Mouse (Mus musculus): ENCODE measurements around the gene Abi3. TPM values are rescaled to one million over a fixed set of nuclear protein-coding genes. Genes with fewer than 3 reads are reported as not detected.
A peak's percentile ranks its signal among the peaks of the same experiment; 100 is the strongest.

Gene Abi3
- polyA plus RNA-seq, 1 experiment = 0.61 TPM

- H3K4me1 ChIP-seq (ENCODE audit: control insufficient read depth) = peaks cover 34% of the 10 kb centered on the region
- TF ChIP-seq GATA1 (IDR thresholded peaks at IDR 0.05; ENCODE audit: low read length) (no peak), TAL1 (IDR thresholded peaks at IDR 0.05; ENCODE audit: low read length) (no peak)
- H3K36me3 ChIP-seq (ENCODE audit: control insufficient read depth) = peaks cover 27% of the 10 kb centered on the region
- H3K27me3 ChIP-seq (ENCODE audit: control insufficient read depth) = no peaks in the 10 kb centered on the region
- peak overlapping the region; percentile 66 for H3K4me3 ChIP-seq (replicated peaks)
- peaks cover 4% of the 10 kb centered on the region for H3K9me3 ChIP-seq (ENCODE audit: control insufficient read depth, low read length)
These were observed 17.2 kb upstream of the Abi3 start for GRCm38 (mm10) chr11:95859468-95859855.

- Histone ChIP-seq H3K36me3 (ENCODE audit: control insufficient read depth) (peaks cover 27% of the 10 kb centered on the region), H3K27me3 (ENCODE audit: control insufficient read depth) (no peaks in the 10 kb centered on the region), H3K9me3 (ENCODE audit: control insufficient read depth, low read length) (peaks cover 4% of the 10 kb centered on the region), H3K4me1 (ENCODE audit: control insufficient read depth) (peaks cover 36% of the 10 kb centered on the region), H3K4me3 (replicated peaks) (peak overlapping the region; percentile 66)
- TF ChIP-seq GATA1 (IDR thresholded peaks at IDR 0.05; ENCODE audit: low read length) (no peak), TAL1 (IDR thresholded peaks at IDR 0.05; ENCODE audit: low read length) (no peak)
These were observed 16.5 kb upstream of the Abi3 start for GRCm38 (mm10) chr11:95858528-95859467.

- no peak for TF ChIP-seq TAL1 (IDR thresholded peaks at IDR 0.05; ENCODE audit: low read length)
- no peak for TF ChIP-seq GATA1 (IDR thresholded peaks at IDR 0.05; ENCODE audit: low read length)
- peaks cover 41% of the 10 kb centered on the region for H3K4me1 ChIP-seq (ENCODE audit: control insufficient read depth)
- H3K9me3 ChIP-seq (ENCODE audit: control insufficient read depth, low read length) = peaks cover 4% of the 10 kb centered on the region
- no peaks in the 10 kb centered on the region for H3K27me3 ChIP-seq (ENCODE audit: control insufficient read depth)
- H3K4me3 ChIP-seq (replicated peaks) = peak overlapping the region; percentile 66
- H3K36me3 ChIP-seq (ENCODE audit: control insufficient read depth) = peaks cover 21% of the 10 kb centered on the region
These were observed 15.6 kb upstream of the Abi3 start for GRCm38 (mm10) chr11:95857716-95858527.

DNA sequence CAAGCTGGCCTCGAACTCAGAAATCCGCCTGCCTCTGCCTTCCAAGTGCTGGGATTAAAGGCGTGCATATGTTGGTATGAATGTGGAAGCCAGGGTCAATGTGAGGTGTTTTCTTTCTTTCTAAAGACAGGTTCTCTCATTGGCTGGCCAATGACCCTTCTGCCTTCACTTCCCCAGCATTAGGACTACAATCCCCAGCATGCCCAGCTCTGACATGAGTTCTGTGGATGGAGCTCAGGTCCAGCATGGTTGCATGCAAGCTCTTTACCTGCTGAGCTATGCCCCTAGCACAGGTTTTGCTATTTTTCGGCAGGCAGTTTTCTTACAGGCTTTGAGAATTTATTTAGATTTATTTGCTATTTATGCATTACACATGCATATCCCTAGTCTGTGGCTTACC lies 15.0 kb upstream of the Abi3 start:
- H3K27me3 ChIP-seq (ENCODE audit: control insufficient read depth) = peaks cover 2% of the 10 kb centered on the region
- H3K9me3 ChIP-seq (ENCODE audit: control insufficient read depth, low read length) = peaks cover 4% of the 10 kb centered on the region
- peaks cover 15% of the 10 kb centered on the region for H3K36me3 ChIP-seq (ENCODE audit: control insufficient read depth)
- peak overlapping the region; percentile 66 for H3K4me3 ChIP-seq (replicated peaks)
- TF ChIP-seq GATA1 (IDR thresholded peaks at IDR 0.05; ENCODE audit: low read length) = no peak
- no peak for TF ChIP-seq TAL1 (IDR thresholded peaks at IDR 0.05; ENCODE audit: low read length)
- H3K4me1 ChIP-seq (ENCODE audit: control insufficient read depth) = peaks cover 41% of the 10 kb centered on the region

DNA sequence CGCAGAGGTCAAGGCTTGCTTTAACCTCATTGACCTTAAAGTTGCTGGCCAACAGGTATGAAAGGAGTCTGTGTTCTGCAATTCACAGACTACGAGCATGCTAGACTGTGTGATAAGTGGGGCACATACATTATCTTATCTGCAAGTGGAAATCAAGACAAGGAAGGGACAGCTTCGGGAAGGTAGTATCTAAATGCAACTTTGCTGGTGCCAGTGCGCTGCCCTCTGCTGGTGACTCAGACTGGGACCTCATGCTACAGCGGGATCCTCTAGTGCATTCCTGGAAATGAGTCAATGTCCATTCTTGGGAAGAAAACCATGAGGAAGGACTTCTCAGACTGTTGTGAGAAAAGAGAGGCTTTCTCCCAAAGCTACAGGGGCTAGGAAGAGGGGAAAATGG lies 11.4 kb upstream of the Abi3 start:
- peaks cover 7% of the 10 kb centered on the region for H3K27me3 ChIP-seq (ENCODE audit: control insufficient read depth)
- H3K4me3 ChIP-seq (replicated peaks) = no peak overlapping the region
- TF ChIP-seq TAL1 (IDR thresholded peaks at IDR 0.05; ENCODE audit: low read length) (no peak), GATA1 (IDR thresholded peaks at IDR 0.05; ENCODE audit: low read length) (no peak)
- H3K4me1 ChIP-seq (ENCODE audit: control insufficient read depth) = peaks cover 23% of the 10 kb centered on the region
- H3K9me3 ChIP-seq (ENCODE audit: control insufficient read depth, low read length) = peaks cover 4% of the 10 kb centered on the region
- no peaks in the 10 kb centered on the region for H3K36me3 ChIP-seq (ENCODE audit: control insufficient read depth)

DNA sequence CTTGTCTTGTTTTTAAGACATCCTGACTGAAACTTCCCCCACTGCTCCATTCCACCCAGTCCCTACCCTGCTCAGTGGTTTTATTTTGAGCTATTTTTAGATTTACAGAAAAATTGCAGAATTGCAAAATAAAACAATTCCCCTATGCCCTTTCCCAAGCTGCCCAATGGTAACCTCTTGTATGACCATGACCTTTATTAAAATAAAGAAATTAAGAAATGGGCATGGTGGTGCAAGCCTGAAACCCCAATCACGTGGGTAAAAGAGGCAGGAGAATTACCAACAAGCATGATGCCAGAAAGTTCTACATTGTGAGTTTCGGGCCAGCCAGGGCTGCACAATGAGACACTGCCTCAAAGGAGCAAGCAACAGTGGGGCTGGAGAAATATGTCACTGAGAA lies 8.6 kb upstream of the Abi3 start:
- TF ChIP-seq GATA1 (IDR thresholded peaks at IDR 0.05; ENCODE audit: low read length) (no peak), TAL1 (IDR thresholded peaks at IDR 0.05; ENCODE audit: low read length) (no peak)
- H3K4me3 ChIP-seq (replicated peaks) = no peak overlapping the region
- peaks cover 6% of the 10 kb centered on the region for H3K9me3 ChIP-seq (ENCODE audit: control insufficient read depth, low read length)
- no peaks in the 10 kb centered on the region for H3K36me3 ChIP-seq (ENCODE audit: control insufficient read depth)
- peaks cover 7% of the 10 kb centered on the region for H3K4me1 ChIP-seq (ENCODE audit: control insufficient read depth)
- H3K27me3 ChIP-seq (ENCODE audit: control insufficient read depth) = peaks cover 8% of the 10 kb centered on the region

- Histone ChIP-seq H3K27me3 (ENCODE audit: control insufficient read depth) (peaks cover 36% of the 10 kb centered on the region), H3K4me1 (ENCODE audit: control insufficient read depth) (peaks cover 27% of the 10 kb centered on the region), H3K36me3 (ENCODE audit: control insufficient read depth) (no peaks in the 10 kb centered on the region), H3K9me3 (ENCODE audit: control insufficient read depth, low read length) (0 out of 2 replicates have a peak, but pooled peaks cover 3% of the 10 kb centered on the region), H3K4me3 (replicated peaks) (no peak overlapping the region)
- no peak for TF ChIP-seq TAL1 (IDR thresholded peaks at IDR 0.05; ENCODE audit: low read length)
- no peak for TF ChIP-seq GATA1 (IDR thresholded peaks at IDR 0.05; ENCODE audit: low read length)
These were observed 2.7 kb upstream of the Abi3 start for GRCm38 (mm10) chr11:95844935-95845334.

DNA sequence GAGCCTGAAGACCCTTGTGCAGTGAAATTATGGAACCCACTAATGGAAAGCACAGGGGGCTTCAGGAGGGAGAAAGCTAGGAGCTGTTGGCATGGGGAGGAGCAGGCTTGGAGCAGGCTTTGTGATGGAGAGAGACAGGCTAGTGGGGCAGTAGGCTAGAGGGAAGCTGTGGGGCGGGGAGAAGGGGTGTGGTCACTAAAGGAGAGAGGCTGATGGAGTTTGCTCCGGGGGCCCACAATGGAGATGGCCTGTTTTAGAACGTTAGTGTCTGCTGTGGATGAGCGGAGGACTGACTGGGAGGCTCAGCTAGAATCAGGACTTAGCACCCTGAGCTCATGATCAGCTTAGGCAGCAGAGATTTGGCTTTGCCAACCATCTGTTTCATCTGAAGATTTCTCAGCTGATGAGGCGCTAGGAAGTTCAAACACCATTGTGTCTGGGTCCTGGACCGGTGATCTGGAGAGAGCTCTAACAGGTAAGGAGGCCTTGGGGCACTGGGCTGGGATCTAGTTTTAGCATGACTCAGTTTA lies 1.2 kb upstream of the Abi3 start:
- Histone ChIP-seq H3K4me1 (ENCODE audit: control insufficient read depth) (peaks cover 29% of the 10 kb centered on the region), H3K9me3 (ENCODE audit: control insufficient read depth, low read length) (0 out of 2 replicates have a peak, but pooled peaks cover 3% of the 10 kb centered on the region), H3K36me3 (ENCODE audit: control insufficient read depth) (no peaks in the 10 kb centered on the region), H3K4me3 (replicated peaks) (no peak overlapping the region), H3K27me3 (ENCODE audit: control insufficient read depth) (peaks cover 36% of the 10 kb centered on the region)
- TF ChIP-seq TAL1 (IDR thresholded peaks at IDR 0.05; ENCODE audit: low read length) (no peak), GATA1 (IDR thresholded peaks at IDR 0.05; ENCODE audit: low read length) (no peak)
